Mouse (Mus musculus): ENCODE measurements at regions not wholly inside any gene's neighbourhood (a gene's known extent, or its start where the extent isn't known, plus 50 kb on each side); places are given as distances from the start of the nearest gene placed in this dataset.

DNA sequence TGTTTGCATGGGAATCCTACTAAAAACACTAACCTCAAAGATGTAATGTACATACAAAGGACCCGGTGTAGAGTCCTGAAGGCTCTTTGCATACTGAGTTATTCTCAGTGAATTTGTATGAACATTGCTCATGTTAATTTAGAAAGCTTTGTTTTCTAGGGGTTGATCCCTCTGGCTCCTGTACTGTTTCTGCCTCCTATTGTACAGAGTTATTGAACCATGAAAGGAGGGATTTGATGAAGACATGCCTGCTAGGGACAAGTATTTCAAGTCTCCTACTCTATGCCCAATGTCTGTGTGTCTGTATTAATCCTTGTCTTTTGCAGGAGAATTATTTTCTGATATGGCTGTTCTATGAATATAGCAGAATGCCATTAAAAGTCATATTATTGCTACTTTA is 1425.1 kb downstream of the Fam181b start:
- no peak for DNase-seq (ENCODE audit: low read depth, low spot score)

- DNase-seq (ENCODE audit: low read depth, low spot score) = no peak
Measured at GRCm38 (mm10) chr7:94517002-94517401, 1437.3 kb downstream of the Fam181b start.

DNA sequence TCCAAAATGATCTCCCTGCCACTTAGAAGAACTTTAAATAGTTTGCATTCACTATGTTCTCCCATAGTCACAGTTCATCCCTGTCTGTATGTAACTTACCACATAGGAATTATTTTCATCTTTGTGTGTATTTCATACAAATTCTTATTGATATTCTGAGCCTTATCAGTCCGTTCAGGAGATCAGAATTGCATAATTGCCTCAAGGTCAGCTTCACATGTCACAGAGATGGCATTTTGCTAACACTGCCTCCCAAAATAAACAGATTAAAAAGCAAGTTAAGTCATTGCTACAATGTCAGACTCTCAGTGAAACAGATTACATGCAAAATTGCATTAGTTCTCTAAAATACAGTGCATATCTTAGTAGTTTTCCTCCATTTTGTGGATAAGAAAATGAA is 1452.9 kb downstream of the Fam181b start:
- DNase-seq (ENCODE audit: low read depth, low spot score) = no peak

DNA sequence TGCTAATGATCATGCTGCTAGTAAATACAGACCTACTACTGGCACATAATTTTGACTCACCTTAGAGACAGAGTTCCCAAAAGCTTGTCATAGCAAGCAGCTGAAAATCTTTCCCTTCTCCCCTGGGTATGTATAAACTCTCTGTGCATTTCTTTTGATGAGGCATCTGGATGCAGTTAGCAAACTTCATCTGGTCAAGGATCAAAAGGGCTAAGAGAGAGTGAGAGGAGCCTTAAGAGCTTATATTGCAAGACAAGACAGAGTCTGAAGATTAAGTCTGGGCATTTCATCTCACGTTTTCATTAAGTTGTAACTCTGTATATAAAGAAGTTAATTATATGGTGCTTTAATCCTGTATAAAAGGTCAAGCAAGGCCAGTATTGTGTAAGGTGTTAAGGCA is 1468.7 kb downstream of the Fam181b start:
- no peak for DNase-seq (ENCODE audit: low read depth, low spot score)

GRCm38 (mm10) chr7:94581475-94581874 is 1501.8 kb downstream of the Fam181b start:
- DNase-seq (ENCODE audit: low read depth, low spot score) = no peak

DNA sequence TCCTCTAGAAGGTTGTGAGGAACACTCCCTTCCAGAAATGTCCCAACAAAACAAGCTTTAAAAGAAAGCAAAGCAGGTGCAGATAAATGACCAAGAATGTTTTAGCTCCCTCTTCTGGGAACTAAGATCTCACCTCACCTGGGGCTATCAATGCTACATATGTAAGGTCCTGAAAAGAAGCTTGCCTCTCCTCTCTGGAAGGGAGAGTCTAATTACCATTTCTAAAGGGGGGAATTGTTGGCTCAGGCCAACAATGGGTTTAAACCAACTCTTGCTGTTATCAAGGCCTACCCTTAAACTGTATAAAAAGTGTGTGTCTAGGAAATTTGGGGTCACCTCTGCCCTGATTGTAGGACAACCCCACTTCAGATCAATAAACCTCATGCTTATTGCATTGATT is 1508.1 kb downstream of the Fam181b start:
- DNase-seq (ENCODE audit: low read depth, low spot score) = no peak

DNA sequence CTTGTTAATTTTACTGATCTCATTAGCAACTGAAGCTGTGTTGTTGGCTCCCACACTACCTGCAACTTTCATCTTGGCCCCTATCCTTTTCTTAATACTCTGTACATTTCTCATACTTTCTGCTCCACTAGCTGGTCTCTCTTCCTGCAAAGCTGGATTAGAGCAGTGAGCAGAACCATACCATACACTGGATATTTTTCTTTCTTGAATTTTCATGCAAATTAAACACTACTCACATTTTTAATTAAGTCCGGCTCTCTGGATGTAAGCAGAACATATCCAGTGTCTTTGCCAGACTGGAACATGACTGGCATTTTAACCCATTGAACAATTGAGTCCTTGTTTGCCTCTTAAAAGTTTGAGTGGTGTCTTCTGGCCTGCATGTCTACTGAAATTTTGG is 1515.0 kb downstream of the Fam181b start:
- DNase-seq (ENCODE audit: low read depth, low spot score) = no peak

DNA sequence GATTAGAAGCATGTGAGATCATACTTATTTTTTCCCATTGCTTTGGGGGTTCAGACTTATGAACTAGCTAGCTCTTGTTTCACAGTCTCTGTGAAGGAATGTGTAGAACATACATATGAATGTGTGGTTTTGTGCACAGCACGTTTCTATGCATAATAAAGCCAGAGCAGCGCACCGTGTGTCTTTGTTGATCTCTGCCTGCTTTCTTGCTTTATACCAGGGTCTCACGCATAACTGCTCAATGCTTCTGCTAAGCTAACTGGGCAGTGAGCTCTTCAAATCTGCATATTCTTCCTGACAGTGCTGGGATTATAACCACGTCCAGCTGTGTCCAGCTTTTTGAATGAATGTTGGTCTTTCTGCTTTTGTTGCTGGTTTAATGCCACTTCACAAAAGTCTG is 1539.3 kb downstream of the Fam181b start:
- no peak for DNase-seq (ENCODE audit: low read depth, low spot score)

DNA sequence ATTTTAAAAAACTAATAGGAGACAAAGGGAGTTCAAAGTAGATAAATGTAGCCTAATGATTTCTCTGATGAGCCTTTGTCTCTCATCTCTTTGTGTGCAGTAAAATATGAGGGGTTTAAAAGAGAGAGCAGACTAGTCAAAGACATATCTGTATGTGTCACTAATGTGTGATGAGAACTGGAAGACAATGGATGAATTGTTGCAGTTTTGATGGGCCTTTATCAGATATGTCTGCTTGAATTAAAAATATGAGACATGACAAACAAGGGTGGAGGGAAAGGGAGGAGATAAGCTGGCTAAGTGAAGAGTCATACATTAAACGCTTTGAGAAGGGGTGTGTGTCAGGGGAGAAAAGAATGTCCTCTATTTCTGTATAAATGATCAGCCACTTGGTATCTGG is 1544.9 kb downstream of the Fam181b start:
- DNase-seq (ENCODE audit: low read depth, low spot score) = no peak

GRCm38 (mm10) chr7:94637367-94638023 is 1533.6 kb upstream of the Tenm4 start:
- no peak for DNase-seq (ENCODE audit: low read depth, low spot score)

DNA sequence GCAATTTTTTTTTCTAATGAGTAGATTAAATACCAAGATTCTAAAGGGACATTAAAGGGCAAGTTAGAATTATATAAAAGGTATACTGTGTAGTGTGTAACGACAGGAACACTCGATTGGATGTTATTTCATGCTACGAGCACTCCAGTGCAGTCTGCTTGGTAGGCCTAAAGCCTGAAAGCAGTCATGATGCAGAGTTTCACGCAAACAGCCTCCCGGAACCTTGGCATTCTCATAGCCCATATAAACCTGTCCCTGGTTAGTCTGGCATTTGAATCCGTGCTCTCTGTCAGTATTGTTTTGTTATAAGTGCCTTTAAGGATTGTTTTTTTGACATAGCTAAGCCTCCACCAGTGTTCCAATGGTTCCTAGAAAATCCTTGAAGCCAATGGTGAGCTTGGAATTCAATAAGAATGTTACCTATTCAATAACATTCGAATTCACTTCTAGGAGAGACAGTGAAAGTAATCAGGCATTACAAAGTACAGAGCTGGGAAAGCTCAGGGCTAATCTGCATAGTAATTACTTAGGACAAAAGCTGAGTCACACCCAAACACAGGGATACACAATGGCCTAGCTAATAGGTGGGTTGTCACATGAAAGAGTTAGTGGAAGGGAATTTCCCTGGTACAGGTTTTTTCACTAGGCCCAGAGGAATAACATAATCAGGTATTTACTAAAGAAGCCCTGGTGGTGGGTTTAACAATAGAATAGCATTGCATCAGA is 1526.3 kb upstream of the Tenm4 start:
- peak; percentile 7 for DNase-seq (ENCODE audit: low read depth, low spot score)

DNA sequence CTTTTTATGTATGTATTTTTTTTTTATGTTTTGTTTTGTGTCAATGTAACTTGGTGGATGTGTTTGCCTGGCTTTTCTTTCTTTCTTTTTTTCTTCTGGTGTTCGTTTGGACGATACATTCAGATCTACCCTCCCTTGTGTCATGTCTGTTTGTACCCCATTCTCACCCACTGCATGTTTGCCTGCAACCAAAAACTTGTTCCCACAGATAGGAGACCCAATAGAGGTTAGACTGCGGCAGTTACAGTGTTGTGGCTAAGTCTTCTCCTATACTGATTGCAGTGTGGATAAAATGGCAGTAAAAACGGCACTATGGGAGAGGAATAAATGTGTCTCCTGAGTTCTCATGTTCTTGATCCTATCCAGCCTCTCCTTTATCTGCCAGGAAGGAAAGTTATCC is 1525.7 kb upstream of the Tenm4 start:
- DNase-seq (ENCODE audit: low read depth, low spot score) = no peak

DNA sequence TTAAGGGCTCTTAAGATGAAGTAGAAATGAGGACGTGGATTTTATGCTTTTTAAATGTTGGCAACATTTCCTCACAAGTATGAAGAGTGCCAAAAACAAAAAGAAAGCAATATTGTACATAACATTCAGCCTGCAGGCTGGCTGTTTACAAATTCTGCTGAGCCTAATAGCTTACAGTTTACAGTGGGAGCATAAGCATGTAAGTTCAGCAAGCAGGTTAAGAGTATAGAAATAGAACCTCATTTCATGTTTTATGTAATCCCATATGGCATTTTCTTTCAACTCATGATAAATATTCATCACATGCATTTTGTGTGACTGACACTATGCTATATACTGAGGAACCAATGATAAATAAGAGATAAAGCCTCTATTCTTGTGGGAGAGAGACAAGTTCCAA is 1520.6 kb upstream of the Tenm4 start:
- no peak for DNase-seq (ENCODE audit: low read depth, low spot score)

DNA sequence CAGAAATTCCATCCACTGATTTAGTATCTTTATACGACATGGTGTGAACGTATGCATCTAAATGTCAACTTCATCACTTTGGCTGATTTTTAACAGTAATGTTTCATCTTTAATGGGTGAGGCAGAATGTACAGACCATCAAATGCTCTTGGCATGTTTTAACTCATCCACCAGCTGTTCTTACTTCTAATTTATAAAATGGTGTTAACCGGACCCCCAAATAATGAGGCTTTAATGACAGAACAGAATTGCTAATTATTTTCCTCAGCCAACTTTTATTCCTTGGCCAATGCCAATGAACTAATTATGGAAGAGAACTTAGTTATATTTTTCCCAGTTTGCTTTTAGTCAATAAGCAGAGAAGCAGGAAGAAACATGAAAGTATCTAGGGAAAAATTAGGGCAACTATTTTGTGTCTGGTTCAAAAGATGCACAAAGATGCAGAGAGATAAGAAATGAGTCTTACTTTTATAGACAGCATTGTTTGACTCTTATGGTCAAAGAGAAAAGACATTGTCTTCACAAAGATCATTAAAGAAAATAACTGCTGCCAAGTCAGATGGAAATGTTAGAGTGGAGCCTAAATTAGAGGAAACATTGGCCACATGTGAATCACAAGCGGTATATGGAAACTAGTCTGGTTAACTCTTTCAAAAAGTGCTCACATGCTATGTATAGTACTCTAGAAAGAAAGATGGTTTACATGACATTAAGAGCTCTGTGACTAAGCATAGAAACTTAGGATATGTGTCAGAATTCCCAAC is 1504.5 kb upstream of the Tenm4 start:
- DNase-seq (ENCODE audit: low read depth, low spot score) = no peak

DNA sequence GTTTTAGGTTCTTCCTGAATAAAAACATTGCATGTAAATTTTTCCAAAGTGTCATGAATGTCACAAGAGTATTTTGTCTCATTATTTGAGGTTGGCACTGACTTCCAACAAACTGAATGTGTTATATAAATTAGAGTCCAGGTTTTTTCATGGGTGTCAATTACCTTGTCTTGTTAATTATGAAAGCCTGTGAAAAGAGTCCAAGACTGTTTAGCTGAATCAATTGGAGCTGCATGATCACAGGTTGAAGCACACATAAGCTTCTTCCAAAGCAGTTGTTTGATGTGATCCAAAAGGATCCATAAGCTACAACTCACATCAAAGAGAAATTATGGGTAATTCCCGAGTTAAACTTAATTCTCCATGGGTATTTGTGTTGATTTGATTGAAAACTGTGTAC is 1502.8 kb upstream of the Tenm4 start:
- no peak for DNase-seq (ENCODE audit: low read depth, low spot score)

DNA sequence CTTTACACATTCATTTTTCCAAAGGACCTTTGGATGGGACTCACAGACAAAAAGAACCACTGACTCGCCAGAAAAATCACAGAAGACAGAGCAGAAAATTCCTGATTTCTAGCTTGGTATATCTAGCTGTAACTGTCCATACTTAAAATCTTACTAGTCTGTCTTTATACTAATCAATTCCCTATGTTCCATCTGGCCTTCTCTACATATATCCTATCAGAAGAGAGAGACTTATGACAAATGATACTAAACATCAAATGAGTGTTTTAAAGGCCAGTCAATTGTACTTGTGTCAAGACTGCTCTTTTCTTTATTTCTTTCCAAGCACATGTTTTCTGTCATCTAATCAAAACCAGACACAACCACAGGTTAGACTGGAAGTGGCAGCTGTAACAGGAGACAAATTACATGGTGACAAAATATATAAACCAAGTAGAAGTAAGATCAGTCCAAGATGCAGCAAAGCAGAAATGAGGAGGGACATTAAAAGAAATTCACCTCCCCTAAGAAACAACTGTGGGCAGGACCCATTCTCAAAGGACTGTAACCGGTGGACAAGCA is 1502.1 kb upstream of the Tenm4 start:
- DNase-seq (ENCODE audit: low read depth, low spot score) = no peak

DNA sequence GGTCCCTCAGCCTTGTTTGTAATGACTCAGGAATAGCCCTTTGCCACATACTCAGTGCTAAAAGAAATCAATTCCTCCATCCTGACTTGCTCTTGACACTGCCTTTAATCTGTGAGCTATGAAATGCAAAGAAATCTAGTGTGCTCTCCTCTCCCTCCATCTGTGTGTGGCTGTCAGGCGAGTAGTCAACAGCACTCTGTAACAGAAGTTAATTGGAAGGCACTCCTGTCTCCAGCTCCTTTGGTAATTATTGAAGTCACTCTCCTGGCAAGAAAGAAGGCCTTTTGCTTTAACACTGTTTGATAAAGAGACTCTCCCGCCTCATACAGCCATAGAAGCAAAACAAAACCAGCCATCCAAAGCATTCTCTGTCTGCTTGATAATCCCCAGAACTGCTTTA is 1483.2 kb upstream of the Tenm4 start:
- no peak for DNase-seq (ENCODE audit: low read depth, low spot score)

GRCm38 (mm10) chr7:94697214-94697613 is 1473.8 kb upstream of the Tenm4 start:
- no peak for DNase-seq (ENCODE audit: low read depth, low spot score)

GRCm38 (mm10) chr7:94706457-94706856 is 1464.6 kb upstream of the Tenm4 start:
- DNase-seq (ENCODE audit: low read depth, low spot score) = no peak

GRCm38 (mm10) chr7:94733433-94733832 is 1437.6 kb upstream of the Tenm4 start:
- no peak for DNase-seq (ENCODE audit: low read depth, low spot score)

GRCm38 (mm10) chr7:94734741-94735140 is 1436.3 kb upstream of the Tenm4 start:
- DNase-seq (ENCODE audit: low read depth, low spot score) = no peak

Data from WW6 (cell line).